Mouse (Mus musculus) testis, adult 2 months (tissue): Measurements from ENCODE around the gene Phf12. TPM values are rescaled to one million over a fixed set of nuclear protein-coding genes. Genes with fewer than 3 reads are reported as not detected.
"Not testable (repeated sequence)": the region's sequence is repeated elsewhere in the genome, so short reads cannot be mapped to it uniquely, and the experiment has no call there.

Source experiments
- H3K27ac ChIP-seq: fragments of 200-500 bp; 2 replicates; pipeline ENCODE4 v1.5.1; 2012; ENCODE audit warnings: low read depth, low read length; ENCODE audit not compliant: control insufficient read depth, insufficient read depth
- H3K27me3 ChIP-seq: fragments of 200-500 bp; 2 replicates; pipeline ENCODE4 v1.6.1; 2012; ENCODE audit warnings: mild to moderate bottlenecking, low read length, moderate library complexity; ENCODE audit not compliant: control insufficient read depth, insufficient read depth
- H3K36me3 ChIP-seq: fragments of 200-500 bp; 2 replicates; pipeline ENCODE4 v1.6.1; 2012; ENCODE audit warnings: mild to moderate bottlenecking, low read length; ENCODE audit not compliant: control insufficient read depth, insufficient read depth
- H3K4me1 ChIP-seq: fragments of 200-500 bp; 2 replicates; pipeline ENCODE4 v1.6.1; 2012; ENCODE audit warnings: low read length; ENCODE audit not compliant: control insufficient read depth, insufficient read depth
- H3K4me3 ChIP-seq: fragments of 200-500 bp; 2 replicates; pipeline ENCODE4 v1.5.1; 2012; ENCODE audit warnings: low read depth, mild to moderate bottlenecking, low read length, moderate library complexity, mixed read lengths; ENCODE audit not compliant: control insufficient read depth
- CTCF ChIP-seq: fragments of 200-500 bp; IDR thresholded peaks from 2 replicates; pipeline ENCODE4 v1.5.1; 2012; ENCODE audit warnings: low read depth, mild to moderate bottlenecking, inconsistent platforms, low read length, moderate library complexity; ENCODE audit not compliant: control insufficient read depth, insufficient read depth, insufficient replicate concordance
- POLR2A ChIP-seq: fragments of 200-500 bp; IDR thresholded peaks from 2 replicates; pipeline ENCODE4 v1.6.1; 2012; ENCODE audit warnings: low read depth, mild to moderate bottlenecking, inconsistent platforms, low read length, moderate library complexity; ENCODE audit not compliant: control insufficient read depth
- polyA plus RNA-seq: library from polyadenylated mRNA; depleted of rRNA; stranded (reverse); fragments of >200 nt; gene quantifications from 2 replicates; pipeline ENCODE4 v1.2.3, GENCODE M21; 2012

Phf12 gene
- polyA plus RNA-seq, 1 experiment, result 24.6 TPM

GRCm38 (mm10) chr11:78033931-78034617 is 51.5 kb downstream of the Phf12 start:
- TF ChIP-seq POLR2A (no peak), CTCF (no peak)
- Histone ChIP-seq H3K27me3 (no peaks in the 10 kb centered on the region), H3K27ac (no peak overlapping the region), H3K4me1 (peaks cover 16% of the 10 kb centered on the region), H3K36me3 (no peaks in the 10 kb centered on the region), H3K4me3 (no peak overlapping the region)

GRCm38 (mm10) chr11:78036791-78037190 is 54.2 kb downstream of the Phf12 start:
- H3K4me1 ChIP-seq, result peaks cover 10% of the 10 kb centered on the region
- no peak overlapping the region for H3K27ac ChIP-seq
- H3K36me3 ChIP-seq, result no peaks in the 10 kb centered on the region
- no peak overlapping the region for H3K4me3 ChIP-seq
- no peaks in the 10 kb centered on the region for H3K27me3 ChIP-seq
- no peak for TF ChIP-seq CTCF
- no peak for TF ChIP-seq POLR2A

DNA sequence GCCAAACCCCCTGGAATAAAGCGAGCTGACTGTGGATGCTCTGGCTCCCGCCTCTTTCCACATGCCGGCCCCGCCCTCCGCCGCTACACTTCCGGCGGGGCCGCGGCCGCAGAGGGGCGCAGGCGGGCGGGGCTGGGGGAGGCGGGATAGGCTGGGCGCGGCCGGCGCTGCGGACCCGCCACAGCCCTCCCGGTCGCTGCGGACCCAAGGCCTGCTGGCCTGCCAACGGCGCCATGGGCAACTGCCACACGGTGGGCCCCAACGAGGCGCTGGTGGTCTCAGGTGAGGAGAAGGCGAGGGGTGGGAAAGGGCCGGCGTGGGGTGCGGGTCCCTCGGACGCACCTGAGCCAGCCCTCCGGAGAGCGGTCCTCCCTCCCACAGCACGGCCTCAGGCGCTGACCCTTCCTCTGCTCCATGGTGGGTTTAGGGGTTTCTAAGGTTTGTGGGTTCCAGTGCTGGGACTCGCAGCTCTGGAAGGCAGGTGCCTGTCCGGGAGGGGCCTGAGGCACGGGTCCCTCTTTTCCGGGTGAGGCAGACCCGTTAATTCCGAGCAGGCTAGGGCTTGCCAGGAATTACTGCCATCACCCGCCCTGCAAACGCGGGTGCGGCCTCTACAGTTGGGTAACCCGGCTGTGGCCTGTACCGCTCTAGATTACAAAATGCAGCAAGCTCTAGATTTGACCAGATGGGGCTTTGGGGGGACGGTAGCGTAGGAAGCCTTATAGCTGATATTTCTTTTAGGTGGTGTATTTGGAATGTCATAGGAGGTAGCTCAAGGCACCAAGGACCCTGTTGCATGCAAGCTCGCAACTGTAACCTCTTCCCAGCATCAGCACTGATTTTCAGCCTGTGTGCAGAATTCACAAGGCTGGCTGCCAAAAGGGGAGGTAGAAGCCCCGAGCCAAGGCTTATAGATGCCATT is 55.5 kb downstream of the Phf12 start, which contains the start of gene Flot2:
TSS of gene Flot2 (plus strand) at position 101 of the 922 bp plus-strand sequence.
- H3K36me3 ChIP-seq, result no peaks in the 10 kb centered on the region
- H3K27me3 ChIP-seq, result no peaks in the 10 kb centered on the region
- TF ChIP-seq CTCF, result no peak
- peak; percentile 25; the same call in 1 of the 2 replicates for TF ChIP-seq POLR2A
- H3K4me1 ChIP-seq, result peaks cover 8% of the 10 kb centered on the region
- H3K27ac ChIP-seq, result peak within 1 kb of the TSS; percentile 61; the same call in 1 of the 2 replicates
- peak within 1 kb of the TSS; percentile 87 for H3K4me3 ChIP-seq

DNA sequence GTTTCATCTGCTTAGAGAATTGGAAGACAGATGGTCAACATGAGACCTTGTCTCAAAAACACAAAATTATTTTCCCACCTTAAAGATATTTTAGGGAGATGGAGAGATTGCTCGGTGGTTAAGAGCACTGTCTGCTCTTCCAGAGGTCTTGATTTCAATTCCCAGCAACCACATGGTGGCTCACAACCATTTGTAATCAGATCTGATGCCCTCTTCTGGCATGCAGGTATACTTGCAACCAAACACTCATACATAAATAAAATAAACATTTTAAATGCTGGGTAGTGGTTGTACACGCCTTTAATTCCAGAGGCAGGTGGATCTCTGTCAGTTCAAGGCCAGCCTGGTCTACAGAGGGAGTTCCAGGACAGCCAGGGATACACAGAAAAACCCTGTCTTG is 58.3 kb downstream of the Phf12 start:
- no peaks in the 10 kb centered on the region for H3K27me3 ChIP-seq
- no peak overlapping the region for H3K4me3 ChIP-seq
- H3K27ac ChIP-seq, result no peak overlapping the region
- H3K36me3 ChIP-seq, result no peaks in the 10 kb centered on the region
- TF ChIP-seq POLR2A (no peak), CTCF (no peak)
- peaks cover 8% of the 10 kb centered on the region for H3K4me1 ChIP-seq

GRCm38 (mm10) chr11:78042290-78042870 is 59.8 kb downstream of the Phf12 start:
- not testable (repeated sequence) for H3K4me3 ChIP-seq, H3K27me3 ChIP-seq, H3K4me1 ChIP-seq, H3K27ac ChIP-seq, H3K36me3 ChIP-seq

DNA sequence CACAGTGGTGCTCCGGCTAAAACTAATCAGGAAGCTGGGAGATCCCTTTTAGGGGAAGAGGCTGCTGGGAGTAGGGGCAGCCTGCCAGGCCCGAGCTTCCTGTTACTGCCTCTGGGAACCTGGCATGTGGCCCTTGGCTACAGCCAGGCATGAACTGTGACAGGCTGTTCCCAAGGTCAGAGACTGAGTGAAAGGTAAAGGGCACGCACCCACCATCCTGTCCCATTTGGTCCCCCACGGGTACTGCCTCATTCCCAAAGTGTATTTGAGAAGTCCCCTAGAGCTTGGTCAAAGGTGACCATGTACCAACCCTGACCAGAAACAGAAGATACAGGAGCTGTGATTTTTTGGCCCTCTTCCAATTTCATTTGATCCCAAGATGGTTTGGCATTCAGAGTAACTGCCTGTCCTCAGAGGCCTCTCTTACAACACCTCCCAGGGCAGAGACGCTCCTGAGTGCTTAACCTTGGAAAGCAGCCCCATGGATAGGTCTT is 62.3 kb downstream of the Phf12 start:
- no peak overlapping the region for H3K4me3 ChIP-seq
- H3K27me3 ChIP-seq, result no peaks in the 10 kb centered on the region
- no peak overlapping the region for H3K27ac ChIP-seq
- H3K4me1 ChIP-seq, result no peaks in the 10 kb centered on the region
- H3K36me3 ChIP-seq, result no peaks in the 10 kb centered on the region
- TF ChIP-seq POLR2A (no peak), CTCF (no peak)

DNA sequence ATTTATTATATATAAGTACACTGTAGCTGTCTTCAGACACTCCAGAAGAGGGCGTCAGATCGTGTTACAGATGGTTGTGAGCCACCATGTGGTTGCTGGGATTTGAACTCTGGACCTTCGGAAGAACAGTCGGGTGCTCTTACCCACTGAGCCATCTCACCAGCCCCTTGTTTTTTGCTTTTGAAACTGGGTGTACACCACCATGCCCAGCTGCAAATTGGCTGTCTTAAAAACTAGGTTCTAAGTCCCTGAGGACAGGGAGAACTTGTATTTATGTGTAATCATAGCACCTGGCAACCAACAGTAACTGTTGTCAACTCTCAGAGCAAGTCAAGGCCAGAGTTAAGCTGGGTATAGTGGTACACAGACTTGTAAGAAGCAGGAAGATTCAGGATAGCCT is 66.1 kb downstream of the Phf12 start:
- H3K4me3 ChIP-seq, H3K27ac ChIP-seq, H3K36me3 ChIP-seq, H3K27me3 ChIP-seq, H3K4me1 ChIP-seq: not testable (repeated sequence)
